Mouse (Mus musculus): ENCODE measurements at regions not wholly inside any gene's neighbourhood (a gene's known extent, or its start where the extent isn't known, plus 50 kb on each side); places are given as distances from the start of the nearest gene placed in this dataset.

GRCm38 (mm10) chr8:42442786-42443185, 698.5 kb downstream of the Triml1 start:
- Histone ChIP-seq H3K79me2 (ENCODE audit: control insufficient read depth, insufficient read depth) (no peaks in the 10 kb centered on the region), H3ac (ENCODE audit: control insufficient read depth, insufficient read length, low read depth) (no peak overlapping the region), H3K79me3 (ENCODE audit: low read depth) (no peaks in the 10 kb centered on the region), H3K36me3 (ENCODE audit: control insufficient read depth, insufficient read depth) (no peaks in the 10 kb centered on the region), H3K27me3 (ENCODE audit: control insufficient read depth, insufficient read depth, insufficient read length) (no peaks in the 10 kb centered on the region), H3K4me3 (ENCODE audit: insufficient read depth, poor library complexity, severe bottlenecking) (no peak overlapping the region)
- TF ChIP-seq MAX (IDR thresholded peaks at IDR 0.05), result no peak

DNA sequence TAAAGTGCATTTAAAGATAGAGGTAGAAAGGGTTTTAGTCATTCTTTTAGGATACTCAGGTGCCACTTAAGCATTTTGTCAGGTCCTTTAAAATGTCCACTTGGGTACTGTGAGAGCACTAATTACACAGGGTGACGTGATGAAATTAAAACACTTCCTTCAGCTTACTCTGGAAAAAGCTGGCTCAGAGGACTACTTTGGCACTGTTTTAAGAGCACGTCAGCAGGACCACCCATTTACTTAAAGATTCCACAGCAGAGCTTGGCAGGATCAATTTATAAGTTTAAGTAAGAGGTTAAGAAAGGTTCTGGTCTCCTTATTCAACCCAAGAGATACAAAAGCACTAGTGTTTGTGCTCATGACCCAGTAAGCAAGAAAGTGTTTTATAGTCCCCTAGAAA, 738.7 kb downstream of the Triml1 start:
- no peak for TF ChIP-seq MAX (IDR thresholded peaks at IDR 0.05)
- no peak for TF ChIP-seq USF1 (IDR thresholded peaks at IDR 0.05; ENCODE audit: low read depth)
- no peak for TF ChIP-seq CEBPB (IDR thresholded peaks at IDR 0.05; ENCODE audit: low read depth)
- no peak for TF ChIP-seq CTCF (IDR thresholded peaks at IDR 0.05; ENCODE audit: control insufficient read depth, insufficient read depth, insufficient read length)
- no peak for TF ChIP-seq MYOD1 (IDR thresholded peaks at IDR 0.05; ENCODE audit: control insufficient read depth, insufficient read length, low read depth)
- no peak for TF ChIP-seq MYOG (IDR thresholded peaks at IDR 0.05; ENCODE audit: control insufficient read depth, extremely low read depth, insufficient read length)
- no peak for TF ChIP-seq FOSL1 (IDR thresholded peaks at IDR 0.05; ENCODE audit: insufficient read depth, low read length, poor library complexity, severe bottlenecking)
- Histone ChIP-seq H3K36me3 (ENCODE audit: control insufficient read depth, insufficient read depth) (no peaks in the 10 kb centered on the region), H3K79me2 (ENCODE audit: control insufficient read depth, insufficient read depth) (no peaks in the 10 kb centered on the region), H3K4me3 (ENCODE audit: insufficient read depth, poor library complexity, severe bottlenecking) (no peak overlapping the region), H3K79me3 (ENCODE audit: low read depth) (no peaks in the 10 kb centered on the region), H3ac (ENCODE audit: control insufficient read depth, insufficient read length, low read depth) (no peak overlapping the region), H3K27me3 (ENCODE audit: control insufficient read depth, insufficient read depth, insufficient read length) (no peaks in the 10 kb centered on the region)

GRCm38 (mm10) chr8:42396886-42397285, 744.4 kb downstream of the Triml1 start:
- Histone ChIP-seq H3K4me3 (ENCODE audit: insufficient read depth, poor library complexity, severe bottlenecking) (no peak overlapping the region), H3ac (ENCODE audit: control insufficient read depth, insufficient read length, low read depth) (no peak overlapping the region), H3K79me2 (ENCODE audit: control insufficient read depth, insufficient read depth) (no peaks in the 10 kb centered on the region), H3K79me3 (ENCODE audit: low read depth) (no peaks in the 10 kb centered on the region), H3K27me3 (ENCODE audit: control insufficient read depth, insufficient read depth, insufficient read length) (no peaks in the 10 kb centered on the region), H3K36me3 (ENCODE audit: control insufficient read depth, insufficient read depth) (no peaks in the 10 kb centered on the region)
- TF ChIP-seq MYOG (IDR thresholded peaks at IDR 0.05; ENCODE audit: control insufficient read depth, extremely low read depth, insufficient read length), result no peak
- no peak for TF ChIP-seq MAX (IDR thresholded peaks at IDR 0.05)
- TF ChIP-seq CEBPB (IDR thresholded peaks at IDR 0.05; ENCODE audit: low read depth), result no peak
- TF ChIP-seq USF1 (IDR thresholded peaks at IDR 0.05; ENCODE audit: low read depth), result no peak
- TF ChIP-seq CTCF (IDR thresholded peaks at IDR 0.05; ENCODE audit: control insufficient read depth, insufficient read depth, insufficient read length), result no peak
- TF ChIP-seq MYOD1 (IDR thresholded peaks at IDR 0.05; ENCODE audit: control insufficient read depth, insufficient read length, low read depth), result no peak
- no peak for TF ChIP-seq FOSL1 (IDR thresholded peaks at IDR 0.05; ENCODE audit: insufficient read depth, low read length, poor library complexity, severe bottlenecking)

DNA sequence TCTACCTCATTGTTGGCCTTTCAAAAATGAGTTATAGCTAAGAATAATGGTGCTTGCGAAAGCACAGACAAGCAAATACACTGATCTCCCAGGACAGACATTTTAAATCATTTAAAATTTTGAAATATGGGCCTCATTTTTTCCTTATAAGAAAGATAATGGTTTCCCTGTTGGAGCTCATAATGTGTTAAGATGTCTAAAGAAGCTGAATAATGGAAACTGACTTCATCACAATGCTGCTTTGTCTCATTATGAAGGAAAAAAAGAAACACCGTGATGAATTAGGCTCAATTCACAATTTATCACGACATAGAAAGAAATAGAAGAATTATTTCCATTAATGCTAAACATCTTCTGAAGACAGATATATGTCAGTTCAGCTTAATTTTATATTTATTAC, 752.5 kb downstream of the Triml1 start:
- H3ac ChIP-seq (ENCODE audit: control insufficient read depth, insufficient read length, low read depth), result no peak overlapping the region
- no peaks in the 10 kb centered on the region for H3K36me3 ChIP-seq (ENCODE audit: control insufficient read depth, insufficient read depth)
- no peaks in the 10 kb centered on the region for H3K27me3 ChIP-seq (ENCODE audit: control insufficient read depth, insufficient read depth, insufficient read length)
- no peak for TF ChIP-seq FOSL1 (IDR thresholded peaks at IDR 0.05; ENCODE audit: insufficient read depth, low read length, poor library complexity, severe bottlenecking)
- TF ChIP-seq MAX (IDR thresholded peaks at IDR 0.05), result no peak
- TF ChIP-seq MYOD1 (IDR thresholded peaks at IDR 0.05; ENCODE audit: control insufficient read depth, insufficient read length, low read depth), result no peak
- no peak for TF ChIP-seq MYOG (IDR thresholded peaks at IDR 0.05; ENCODE audit: control insufficient read depth, extremely low read depth, insufficient read length)
- TF ChIP-seq CEBPB (IDR thresholded peaks at IDR 0.05; ENCODE audit: low read depth), result no peak
- TF ChIP-seq USF1 (IDR thresholded peaks at IDR 0.05; ENCODE audit: low read depth), result no peak
- TF ChIP-seq CTCF (IDR thresholded peaks at IDR 0.05; ENCODE audit: control insufficient read depth, insufficient read depth, insufficient read length), result no peak
- no peaks in the 10 kb centered on the region for H3K79me3 ChIP-seq (ENCODE audit: low read depth)
- H3K4me3 ChIP-seq (ENCODE audit: insufficient read depth, poor library complexity, severe bottlenecking), result no peak overlapping the region
- no peaks in the 10 kb centered on the region for H3K79me2 ChIP-seq (ENCODE audit: control insufficient read depth, insufficient read depth)

DNA sequence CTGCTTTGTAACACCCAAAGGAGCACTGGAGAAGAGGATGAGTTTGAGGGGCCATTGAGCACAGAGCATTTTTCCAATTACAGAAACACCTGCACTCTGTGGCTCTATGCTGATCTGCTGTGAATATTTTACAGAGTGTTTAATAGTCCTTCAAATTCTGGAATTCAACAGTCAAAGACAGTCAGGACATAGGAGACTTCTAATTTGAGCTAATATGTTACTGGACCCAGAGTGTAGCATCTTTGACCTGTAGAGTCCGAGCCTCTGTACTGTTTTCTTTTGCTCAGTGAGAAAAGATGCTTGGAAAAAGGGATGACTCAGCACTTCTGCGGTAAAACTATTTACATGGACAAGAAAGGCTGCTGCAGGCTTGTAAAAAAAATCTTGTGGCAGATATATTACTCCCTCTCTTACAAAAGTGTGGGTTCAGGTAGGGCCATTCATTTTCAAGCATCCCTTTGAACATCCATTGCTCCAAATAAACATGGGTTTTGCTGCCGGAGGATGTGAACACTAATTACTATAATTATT, 793.1 kb downstream of the Triml1 start:
- Histone ChIP-seq H3K79me2 (ENCODE audit: control insufficient read depth, insufficient read depth) (no peaks in the 10 kb centered on the region), H3K36me3 (ENCODE audit: control insufficient read depth, insufficient read depth) (no peaks in the 10 kb centered on the region), H3ac (ENCODE audit: control insufficient read depth, insufficient read length, low read depth) (no peak overlapping the region), H3K79me3 (ENCODE audit: low read depth) (no peaks in the 10 kb centered on the region), H3K4me3 (ENCODE audit: insufficient read depth, poor library complexity, severe bottlenecking) (no peak overlapping the region), H3K27me3 (ENCODE audit: control insufficient read depth, insufficient read depth, insufficient read length) (no peaks in the 10 kb centered on the region)
- no peak for TF ChIP-seq CEBPB (IDR thresholded peaks at IDR 0.05; ENCODE audit: low read depth)
- no peak for TF ChIP-seq MYOD1 (IDR thresholded peaks at IDR 0.05; ENCODE audit: control insufficient read depth, insufficient read length, low read depth)
- TF ChIP-seq MAX (IDR thresholded peaks at IDR 0.05), result no peak
- TF ChIP-seq USF1 (IDR thresholded peaks at IDR 0.05; ENCODE audit: low read depth), result no peak
- TF ChIP-seq MYOG (IDR thresholded peaks at IDR 0.05; ENCODE audit: control insufficient read depth, extremely low read depth, insufficient read length), result no peak
- TF ChIP-seq CTCF (IDR thresholded peaks at IDR 0.05; ENCODE audit: control insufficient read depth, insufficient read depth, insufficient read length), result no peak
- TF ChIP-seq FOSL1 (IDR thresholded peaks at IDR 0.05; ENCODE audit: insufficient read depth, low read length, poor library complexity, severe bottlenecking), result no peak

DNA sequence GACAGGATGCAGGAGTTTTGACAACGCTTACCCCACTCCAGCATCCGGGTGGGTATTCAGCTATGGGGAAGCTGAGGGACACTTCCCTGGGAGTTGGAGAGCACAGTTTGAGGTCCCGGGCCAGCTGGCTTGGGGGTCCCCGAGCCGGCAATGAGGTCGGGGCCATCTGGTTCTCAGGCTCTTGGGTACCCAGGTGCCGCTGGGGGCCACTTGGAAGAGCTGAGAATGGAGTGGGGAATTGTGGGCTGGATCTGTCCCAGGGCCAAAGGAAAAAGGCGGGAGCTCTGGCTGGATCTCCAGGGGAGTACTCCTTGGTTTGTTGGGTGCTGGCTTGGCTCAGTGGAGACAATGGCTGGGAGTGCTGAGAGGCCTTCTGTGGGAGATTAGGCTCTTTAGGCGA, 806.6 kb downstream of the Triml1 start:
- H3K79me3 ChIP-seq (ENCODE audit: low read depth), result no peaks in the 10 kb centered on the region
- no peaks in the 10 kb centered on the region for H3K79me2 ChIP-seq (ENCODE audit: control insufficient read depth, insufficient read depth)
- no peaks in the 10 kb centered on the region for H3K36me3 ChIP-seq (ENCODE audit: control insufficient read depth, insufficient read depth)
- H3ac ChIP-seq (ENCODE audit: control insufficient read depth, insufficient read length, low read depth), result no peak overlapping the region
- H3K27me3 ChIP-seq (ENCODE audit: control insufficient read depth, insufficient read depth, insufficient read length), result no peaks in the 10 kb centered on the region
- TF ChIP-seq FOSL1 (IDR thresholded peaks at IDR 0.05; ENCODE audit: insufficient read depth, low read length, poor library complexity, severe bottlenecking) (no peak), CTCF (IDR thresholded peaks at IDR 0.05; ENCODE audit: control insufficient read depth, insufficient read depth, insufficient read length) (no peak), USF1 (IDR thresholded peaks at IDR 0.05; ENCODE audit: low read depth) (no peak), MYOD1 (IDR thresholded peaks at IDR 0.05; ENCODE audit: control insufficient read depth, insufficient read length, low read depth) (no peak), MYOG (IDR thresholded peaks at IDR 0.05; ENCODE audit: control insufficient read depth, extremely low read depth, insufficient read length) (no peak), CEBPB (IDR thresholded peaks at IDR 0.05; ENCODE audit: low read depth) (no peak), MAX (IDR thresholded peaks at IDR 0.05) (no peak)
- no peak overlapping the region for H3K4me3 ChIP-seq (ENCODE audit: insufficient read depth, poor library complexity, severe bottlenecking)

Measured in C2C12 (cell line).